Mouse (Mus musculus) CH12.LX (cell line): ENCODE measurements around the gene Lrmda. TPM values are rescaled to one million over a fixed set of nuclear protein-coding genes. Genes with fewer than 3 reads are reported as not detected.
A peak's percentile ranks its signal among the peaks of the same experiment; 100 is the strongest.

Source experiments
- DNase-seq: peaks from one replicate; pipeline ENCODE4 v3.0.0-alpha.2; 2013; ENCODE audit errors: extremely low read depth
- H3K27ac ChIP-seq: 2 replicates; pipeline ENCODE4 v1.5.1; 2012; ENCODE audit warnings: low read depth, mild to moderate bottlenecking, control low read depth, moderate library complexity; ENCODE audit not compliant: insufficient read depth
- H3K27me3 ChIP-seq: replicated peaks from 2 replicates; pipeline ENCODE3; 2012; ENCODE audit warnings: inconsistent platforms
- H3K36me3 ChIP-seq, 2 experiments: replicated peaks in 1 of 2; 2 replicates each; pipeline versions ENCODE3 to v1.6.1; 2012; ENCODE audit warnings: inconsistent platforms in 1 of 2, low read length in 1 of 2, mild to moderate bottlenecking in 1 of 2, mixed read lengths in 1 of 2, moderate library complexity in 1 of 2; ENCODE audit not compliant: control insufficient read depth in 1 of 2, insufficient read depth in 1 of 2
- H3K4me1 ChIP-seq, 2 experiments: 2 replicates each; pipeline ENCODE4 v1.6.1; 2012; ENCODE audit warnings: inconsistent platforms in 1 of 2, moderate library complexity in 1 of 2; ENCODE audit not compliant: insufficient read depth in 2 of 2, control insufficient read depth in 1 of 2
- H3K4me2 ChIP-seq: 2 replicates; pipeline ENCODE4 v1.6.1; 2012; ENCODE audit warnings: low read depth, mild to moderate bottlenecking, control low read depth; ENCODE audit not compliant: poor library complexity, insufficient read depth, severe bottlenecking
- H3K4me3 ChIP-seq, 3 experiments: fragments of 150-350 bp in 1 of 3; sonication (generic) in 1 of 3; replicated peaks in 1 of 3; 2 replicates each; pipeline versions ENCODE3 to v1.5.1; 2011 to 2012; ENCODE audit warnings: low read depth in 2 of 3, low read length in 2 of 3, mild to moderate bottlenecking in 2 of 3, moderate library complexity in 2 of 3, control low read depth in 1 of 3, improper control_type of control experiment in 1 of 3, inconsistent platforms in 1 of 3, mixed read lengths in 1 of 3; ENCODE audit not compliant: poor library complexity in 1 of 3
- H3K79me2 ChIP-seq: replicated peaks from 2 replicates; pipeline ENCODE4 v1.6.1; 2012; ENCODE audit warnings: mild to moderate bottlenecking, moderate library complexity; ENCODE audit not compliant: control insufficient read depth, poor library complexity, insufficient read depth, severe bottlenecking; ENCODE audit errors: extremely low read depth
- H3K9ac ChIP-seq: 2 replicates; pipeline ENCODE4 v1.6.1; 2012; ENCODE audit warnings: low read depth, mild to moderate bottlenecking, control low read depth, moderate library complexity; ENCODE audit not compliant: insufficient read depth
- H3K9me3 ChIP-seq: replicated peaks from 2 replicates; pipeline ENCODE3; 2012; ENCODE audit warnings: low read length, inconsistent platforms, mixed read lengths
- CHD2 ChIP-seq: IDR thresholded peaks from 2 replicates; pipeline ENCODE4 v1.6.1; 2011; ENCODE audit warnings: low read length, improper control_type of control experiment
- CTCF ChIP-seq, 2 experiments: IDR thresholded peaks in 1 of 2; conservative IDR thresholded peaks in 1 of 2; 2 replicates each; pipeline ENCODE4 v1.5.1; 2011 to 2012; ENCODE audit warnings: low read depth in 2 of 2, low read length in 2 of 2, improper control_type of control experiment in 1 of 2, inconsistent platforms in 1 of 2, mild to moderate bottlenecking in 1 of 2, moderate library complexity in 1 of 2
- E2F4 ChIP-seq: IDR thresholded peaks from 2 replicates; pipeline ENCODE4 v1.6.1; 2011; ENCODE audit warnings: low read depth, low read length, improper control_type of control experiment; ENCODE audit not compliant: insufficient replicate concordance
- ELF1 ChIP-seq: IDR thresholded peaks from 2 replicates; pipeline ENCODE4 v1.6.1; 2014; ENCODE audit warnings: low read depth, mild to moderate bottlenecking, inconsistent platforms, low read length, improper control_type of control experiment
- EP300 ChIP-seq: IDR thresholded peaks from 2 replicates; pipeline ENCODE4 v1.6.1; 2011; ENCODE audit warnings: low read length, improper control_type of control experiment
- ETS1 ChIP-seq: conservative IDR thresholded peaks from 2 replicates; pipeline ENCODE4 v1.6.1; 2012; ENCODE audit warnings: low read depth, mild to moderate bottlenecking, inconsistent platforms, low read length, improper control_type of control experiment, moderate library complexity
- HCFC1 ChIP-seq: IDR thresholded peaks from 2 replicates; pipeline ENCODE4 v1.6.1; 2012; ENCODE audit warnings: low read depth, mild to moderate bottlenecking, inconsistent platforms, low read length, improper control_type of control experiment
- KAT2A ChIP-seq: IDR thresholded peaks from 2 replicates; pipeline ENCODE4 v1.6.1; 2012; ENCODE audit warnings: low read length, improper control_type of control experiment, inconsistent platforms; ENCODE audit not compliant: insufficient replicate concordance
- MEF2A ChIP-seq: IDR thresholded peaks from 2 replicates; pipeline ENCODE4 v1.6.1; 2014; ENCODE audit warnings: low read depth, mild to moderate bottlenecking, inconsistent platforms, low read length, improper control_type of control experiment, borderline replicate concordance
- MXI1 ChIP-seq: IDR thresholded peaks from 2 replicates; pipeline ENCODE4 v1.6.1; 2011; ENCODE audit warnings: mild to moderate bottlenecking, low read depth, low read length, improper control_type of control experiment
- NELFE ChIP-seq: IDR thresholded peaks from 2 replicates; pipeline ENCODE4 v1.6.1; 2011; ENCODE audit warnings: low read depth, low read length, improper control_type of control experiment
- NRF1 ChIP-seq: IDR thresholded peaks from 2 replicates; pipeline ENCODE4 v1.6.1; 2014; ENCODE audit warnings: low read depth, mild to moderate bottlenecking, inconsistent platforms, low read length, improper control_type of control experiment, moderate library complexity
- PAX5 ChIP-seq: IDR thresholded peaks from 2 replicates; pipeline ENCODE4 v1.6.1; 2012; ENCODE audit warnings: low read length, inconsistent platforms, mixed read lengths
- RAD21 ChIP-seq: IDR thresholded peaks from 2 replicates; pipeline ENCODE4 v1.6.1; 2011; ENCODE audit warnings: low read depth, mild to moderate bottlenecking, low read length, improper control_type of control experiment, moderate library complexity
- RCOR1 ChIP-seq: conservative IDR thresholded peaks from 2 replicates; pipeline ENCODE4 v1.6.1; 2012; ENCODE audit warnings: low read depth, mild to moderate bottlenecking, inconsistent platforms, low read length, improper control_type of control experiment
- SMC3 ChIP-seq: IDR thresholded peaks from 2 replicates; pipeline ENCODE4 v1.6.1; 2011; ENCODE audit warnings: low read depth, low read length, improper control_type of control experiment
- TBP ChIP-seq: conservative IDR thresholded peaks from 2 replicates; pipeline ENCODE4 v1.6.1; 2011; ENCODE audit warnings: low read depth, low read length, improper control_type of control experiment
- TCF12 ChIP-seq: IDR thresholded peaks from 2 replicates; pipeline ENCODE4 v1.6.1; 2014; ENCODE audit warnings: low read depth, mild to moderate bottlenecking, inconsistent platforms, low read length, improper control_type of control experiment
- USF1 ChIP-seq: IDR thresholded peaks from 2 replicates; pipeline ENCODE4 v1.6.1; 2014; ENCODE audit warnings: low read depth, mild to moderate bottlenecking, inconsistent platforms, low read length, improper control_type of control experiment
- ZC3H11A ChIP-seq: IDR thresholded peaks from 2 replicates; pipeline ENCODE4 v1.6.1; 2012; ENCODE audit warnings: low read depth, mild to moderate bottlenecking, inconsistent platforms, low read length, improper control_type of control experiment
- ZKSCAN1 ChIP-seq: IDR thresholded peaks from 2 replicates; pipeline ENCODE4 v1.6.1; 2012; ENCODE audit warnings: low read depth, inconsistent platforms, low read length, improper control_type of control experiment, borderline replicate concordance
- ZMIZ1 ChIP-seq: IDR thresholded peaks from 2 replicates; pipeline ENCODE4 v1.6.1; 2012; ENCODE audit warnings: low read depth, mild to moderate bottlenecking, inconsistent platforms, low read length, improper control_type of control experiment
- ZNF384 ChIP-seq: IDR thresholded peaks from 2 replicates; pipeline ENCODE4 v1.6.1; 2012; ENCODE audit warnings: low read depth, low read length, improper control_type of control experiment, inconsistent platforms
- dilution Hi-C: fragments of 300-500 bp; cut with MboI; formaldehyde crosslinking; loops from 2 replicates; pipeline ENCODE4 v1.14.3; 2020; ENCODE audit warnings: low sequenced_read_pairs; ENCODE audit not compliant: extremely low pct_unique_long_range_greater_than_20kb, extremely low pct_ligation_motif_present
- in situ Hi-C: fragments of 300-500 bp; cut with MboI; formaldehyde crosslinking; loops from 3 replicates; pipeline ENCODE4 v1.14.3; 2019; ENCODE audit warnings: low sequenced_read_pairs, low pct_ligation_motif_present, low pct_unique_long_range_greater_than_20kb, mixed read lengths
- polyA plus RNA-seq: library from polyadenylated mRNA; unstranded; fragments of >175 nt; gene quantifications from 2 replicates; pipeline ENCODE4 v1.2.1, GENCODE M21; 2012; ENCODE audit warnings: low read depth; ENCODE audit not compliant: insufficient read length
- total RNA-seq, 2 experiments: library from RNA; depleted of rRNA; stranded (reverse); fragments of 300-350 nt in 1 of 2; fragments of >200 nt in 1 of 2; gene quantifications; 2 replicates each; pipeline ENCODE4 v1.2.3; 2012 to 2014

Lrmda gene
- total and polyA plus RNA-seq, 3 experiments: 0.89 to 3.7 (median 1.9) TPM

DNA sequence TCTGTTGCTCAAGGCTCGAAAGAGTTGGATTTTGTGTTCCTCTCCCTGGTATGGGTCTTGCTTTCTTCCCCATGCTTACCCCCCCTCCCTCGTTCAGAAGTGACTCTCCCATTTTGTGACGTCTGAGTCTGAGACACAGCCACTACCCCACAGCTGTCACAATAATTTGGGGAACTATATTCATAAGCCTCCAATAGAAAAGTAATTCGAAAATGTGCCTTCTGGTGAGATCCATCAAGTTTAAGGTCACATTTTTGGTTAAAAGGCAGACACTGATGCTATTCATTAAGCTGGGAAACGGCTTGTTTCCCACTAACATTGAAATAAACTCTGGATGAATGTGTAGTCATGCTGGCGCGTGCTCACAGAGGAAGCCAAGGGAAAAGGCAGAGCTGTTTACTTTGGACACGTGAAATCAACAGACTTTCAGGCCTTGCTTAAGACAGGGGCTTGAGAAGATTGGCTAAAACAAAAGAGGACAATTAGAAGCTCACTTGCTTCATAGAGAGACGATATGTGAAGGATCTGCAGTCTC, 795.4 kb downstream of the Lrmda start:
- H3K79me2 ChIP-seq: no peaks in the 10 kb centered on the region
- TF ChIP-seq ZC3H11A (no peak), RAD21 (no peak), USF1 (no peak), KAT2A (no peak), EP300 (no peak)
- no peaks in the 10 kb centered on the region for H3K36me3 ChIP-seq
- no peaks in the 10 kb centered on the region for H3K9me3 ChIP-seq
- H3K27ac ChIP-seq: no peak overlapping the region
- H3K4me3 ChIP-seq: no peak overlapping the region
- H3K27me3 ChIP-seq: no peaks in the 10 kb centered on the region
- in situ Hi-C loops (loop anchor here (25.0 kb wide), 1 partner anchor 222 kb away; no protein-coding TSS in a partner anchor), dilution Hi-C loops (no loop called here)
- H3K4me1 ChIP-seq: no peaks in the 10 kb centered on the region
- no peak for DNase-seq
- no peak overlapping the region for H3K9ac ChIP-seq
- no peak overlapping the region for H3K4me2 ChIP-seq

DNA sequence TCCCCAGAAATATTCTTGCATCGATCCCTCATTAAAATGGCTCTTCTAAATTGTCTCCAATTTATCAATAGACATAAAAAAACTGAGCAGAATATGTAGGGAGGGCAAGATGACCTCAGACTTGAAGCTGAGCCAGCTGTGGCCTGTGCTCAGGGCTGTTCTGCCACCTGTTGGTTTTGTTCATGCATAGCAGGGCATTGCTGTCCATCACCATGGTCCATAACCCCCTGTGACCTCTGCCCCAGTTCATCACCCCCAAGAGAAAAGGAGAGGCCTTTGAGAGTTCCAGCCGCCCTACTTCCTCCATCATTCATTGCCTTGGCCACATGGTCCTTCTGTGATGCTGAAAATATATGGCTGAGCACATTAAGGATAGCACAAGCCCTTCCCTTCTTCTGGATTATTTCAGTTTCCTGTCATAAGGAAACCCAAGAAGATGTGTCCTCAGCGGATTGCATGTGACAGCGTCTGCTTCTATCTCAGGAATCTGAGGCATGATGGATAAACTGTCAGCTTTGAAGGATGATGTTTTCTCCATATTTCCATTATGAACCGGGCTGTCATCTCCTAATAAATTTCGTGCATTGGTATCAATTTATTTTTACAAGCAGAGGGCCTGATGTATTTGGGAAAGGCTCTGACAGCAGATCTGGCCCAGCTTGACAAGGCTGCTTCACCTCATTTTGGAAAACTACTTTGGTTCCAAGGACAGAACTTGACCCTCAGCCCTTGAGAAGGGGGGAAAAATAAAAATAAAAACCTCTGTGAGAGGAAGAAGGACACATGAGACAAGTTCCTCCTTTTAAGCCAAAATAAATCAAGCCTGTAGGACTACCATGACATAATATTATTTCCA, 798.1 kb downstream of the Lrmda start:
- no peak overlapping the region for H3K4me2 ChIP-seq
- in situ Hi-C loops (loop anchor here (25.0 kb wide), 1 partner anchor 220 kb away; no protein-coding TSS in a partner anchor), dilution Hi-C loops (no loop called here)
- H3K27me3 ChIP-seq: no peaks in the 10 kb centered on the region
- H3K27ac ChIP-seq: no peak overlapping the region
- no peaks in the 10 kb centered on the region for H3K36me3 ChIP-seq
- no peaks in the 10 kb centered on the region for H3K9me3 ChIP-seq
- no peak overlapping the region for H3K4me3 ChIP-seq
- H3K9ac ChIP-seq: no peak overlapping the region
- H3K79me2 ChIP-seq: no peaks in the 10 kb centered on the region
- TF ChIP-seq RAD21 (peak; percentile 50), ZMIZ1 (no peak), SMC3 (peak; percentile 39), CTCF (conservative IDR thresholded peaks at IDR 0.05 in 1 of 2, IDR thresholded peaks at IDR 0.05 in 1 of 2; ENCODE audit: low read depth in 2 of 2, low read length in 2 of 2) (peak; percentile 41 to 55; a peak in 3 of 4 replicates), ZNF384 (no peak)
- no peaks in the 10 kb centered on the region for H3K4me1 ChIP-seq
- DNase-seq: peak; percentile 22

DNA sequence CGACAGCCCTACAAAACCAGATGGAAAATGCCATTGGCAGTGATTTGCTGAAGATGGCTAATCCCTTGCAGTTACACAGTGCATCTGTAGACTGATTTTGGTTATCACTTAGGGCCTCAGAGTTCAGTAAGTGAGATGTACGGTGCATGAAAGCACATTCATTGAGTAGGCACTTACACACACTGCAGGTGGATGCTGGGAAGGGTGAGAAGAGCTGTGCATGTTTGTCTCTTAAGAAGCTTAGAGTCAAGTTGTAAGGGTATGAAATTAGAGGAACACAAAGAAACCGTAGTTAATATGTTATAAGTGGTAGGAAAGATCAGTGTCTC, 798.7 kb downstream of the Lrmda start:
- dilution Hi-C loops: no loop called here
- no peak for DNase-seq
- no peaks in the 10 kb centered on the region for H3K4me1 ChIP-seq
- no peak overlapping the region for H3K27ac ChIP-seq
- no peak overlapping the region for H3K4me3 ChIP-seq
- H3K9me3 ChIP-seq: no peaks in the 10 kb centered on the region
- H3K9ac ChIP-seq: no peak overlapping the region
- in situ Hi-C loops: loop anchor here (25.0 kb wide), 1 partner anchor 219 kb away; no protein-coding TSS in a partner anchor
- TF ChIP-seq ETS1 (no peak), MXI1 (no peak), EP300 (no peak), ELF1 (no peak), ZKSCAN1 (no peak), ZMIZ1 (no peak), CHD2 (no peak), RCOR1 (no peak), TBP (no peak), PAX5 (no peak), NRF1 (no peak), MEF2A (no peak), TCF12 (no peak), NELFE (no peak), ZC3H11A (no peak), E2F4 (no peak), RAD21 (no peak), SMC3 (no peak), HCFC1 (no peak), ZNF384 (no peak)
- H3K36me3 ChIP-seq: no peaks in the 10 kb centered on the region
- no peak overlapping the region for H3K4me2 ChIP-seq
- H3K27me3 ChIP-seq: no peaks in the 10 kb centered on the region
- no peaks in the 10 kb centered on the region for H3K79me2 ChIP-seq
